Mouse (Mus musculus): Measurements from ENCODE around the gene Klhl3. TPM values are rescaled to one million over a fixed set of nuclear protein-coding genes. Genes with fewer than 3 reads are reported as not detected.
"Not testable (repeated sequence)": the region's sequence is repeated elsewhere in the genome, so short reads cannot be mapped to it uniquely, and the experiment has no call there.

Klhl3 gene
- total RNA-seq (2021), result 1 to 10 TPM; 4.3 to 4.8 TPM

DNA sequence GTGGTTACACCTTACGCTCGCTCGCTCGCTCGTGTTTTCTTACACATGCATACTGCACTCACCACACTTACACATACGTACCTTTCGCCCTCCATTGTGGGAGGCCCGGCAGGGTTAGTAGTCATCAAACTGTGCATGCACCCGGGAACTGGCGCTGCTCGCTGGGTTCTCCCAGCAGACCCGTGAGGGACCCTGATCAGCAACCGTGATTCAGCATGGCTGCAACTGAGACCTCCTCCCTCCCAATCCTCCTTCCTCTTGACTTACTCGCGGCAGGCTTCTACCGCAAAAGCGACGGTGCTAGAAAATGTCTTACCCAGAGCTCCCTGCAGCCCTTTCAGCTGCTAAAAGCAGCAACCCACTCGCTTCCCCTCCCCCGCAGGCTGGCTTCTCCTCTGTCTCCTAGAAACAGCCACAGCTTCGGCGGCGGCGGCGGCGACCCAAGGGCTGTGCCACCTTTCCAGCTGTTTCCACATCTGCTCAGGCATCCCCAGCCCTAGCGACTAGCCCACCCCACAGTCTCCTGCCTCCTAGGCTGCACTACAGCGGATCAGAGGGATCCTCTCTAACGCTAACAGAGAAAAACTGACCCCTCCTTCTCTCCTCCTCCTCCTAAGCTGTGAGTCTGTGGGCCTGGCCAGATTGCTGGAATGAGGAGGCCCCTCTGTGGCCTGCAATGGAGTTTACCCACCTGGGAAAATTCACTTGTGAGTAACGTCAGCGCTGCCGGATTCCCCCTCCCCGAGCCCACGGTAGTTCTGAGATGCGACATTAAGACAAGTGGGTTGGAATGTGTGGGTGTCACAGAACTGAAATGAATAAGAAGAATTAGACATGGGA, at the start of gene Klhl3:
Gene Klhl3 (minus strand): TSS at position 532 of the 840 bp plus-strand sequence.
- DNase-seq, result peak; percentile 79 to 80
- intact Hi-C loops (cut with DNase I), result loop anchor here (1.0 to 2.0 kb wide), 3 partner anchors 46 to 82 kb away; no protein-coding TSS in a partner anchor

DNA sequence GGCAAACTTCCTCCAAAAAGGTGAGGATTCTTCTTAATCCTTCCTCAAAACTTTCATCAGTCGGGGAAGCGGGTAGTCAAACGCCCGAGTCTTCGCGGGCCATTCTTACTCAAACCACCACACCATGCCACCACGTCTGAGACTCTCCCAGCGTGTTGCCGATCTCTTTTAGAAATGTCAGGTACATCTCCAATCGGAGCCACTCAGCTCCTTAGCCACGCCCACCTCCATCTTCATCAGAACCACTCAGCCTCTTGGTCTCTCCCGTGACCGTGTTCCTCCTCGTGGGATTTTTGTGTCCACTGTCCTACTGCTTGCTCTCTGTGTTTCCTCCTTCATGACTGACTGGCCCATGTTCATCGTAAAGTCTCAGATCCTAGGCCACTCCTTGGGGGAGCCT, 47.4 kb upstream of the Klhl3 start:
- DNase-seq, result no peak
- intact Hi-C loops (cut with DNase I), result no loop called here

DNA sequence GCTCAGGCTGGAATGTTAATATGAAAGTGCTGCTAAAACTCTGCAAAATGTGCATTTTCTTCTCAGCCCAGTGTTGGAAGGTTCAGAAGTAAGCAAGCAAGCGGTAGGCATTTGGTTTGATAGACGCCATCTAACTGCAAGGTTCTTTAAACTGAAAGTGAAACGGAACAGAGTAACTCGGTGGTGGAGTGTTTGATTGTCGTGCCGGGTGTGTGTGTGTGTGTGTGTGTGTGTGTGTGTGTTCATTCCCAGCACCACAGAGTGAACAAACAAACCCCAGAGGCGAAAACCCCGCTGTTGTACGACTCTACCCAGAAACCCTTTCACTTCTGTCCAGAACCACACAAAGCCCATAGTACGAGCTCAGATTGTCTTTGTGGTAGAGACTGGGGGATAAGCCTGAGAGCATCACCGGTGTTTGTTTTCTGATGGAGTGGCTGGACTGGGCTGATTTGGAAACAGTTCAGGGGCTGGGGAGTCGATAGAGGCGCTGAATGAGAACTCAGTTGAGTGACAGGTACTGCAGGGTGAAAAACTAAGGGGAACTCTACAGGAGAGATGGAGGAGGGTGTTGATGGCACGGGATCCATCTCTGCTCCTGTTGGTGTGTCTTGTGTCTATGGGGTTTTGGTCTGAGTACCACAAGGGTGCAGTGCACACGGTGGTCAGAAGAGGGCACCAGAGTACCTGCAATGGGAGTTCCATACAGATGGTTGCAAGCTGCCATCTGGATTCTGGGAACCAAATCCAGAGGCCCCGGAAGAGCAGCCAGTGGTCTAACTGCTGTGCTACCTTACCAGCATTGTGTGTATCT, 44.9 kb upstream of the Klhl3 start:
- DNase-seq, result peak; percentile 90 to 94
- intact Hi-C loops (cut with DNase I), result loop anchor here (2.0 to 5.0 kb wide), 5 partner anchors 30 to 432 kb away; partner anchors contain the start of gene 2210016F16Rik

DNA sequence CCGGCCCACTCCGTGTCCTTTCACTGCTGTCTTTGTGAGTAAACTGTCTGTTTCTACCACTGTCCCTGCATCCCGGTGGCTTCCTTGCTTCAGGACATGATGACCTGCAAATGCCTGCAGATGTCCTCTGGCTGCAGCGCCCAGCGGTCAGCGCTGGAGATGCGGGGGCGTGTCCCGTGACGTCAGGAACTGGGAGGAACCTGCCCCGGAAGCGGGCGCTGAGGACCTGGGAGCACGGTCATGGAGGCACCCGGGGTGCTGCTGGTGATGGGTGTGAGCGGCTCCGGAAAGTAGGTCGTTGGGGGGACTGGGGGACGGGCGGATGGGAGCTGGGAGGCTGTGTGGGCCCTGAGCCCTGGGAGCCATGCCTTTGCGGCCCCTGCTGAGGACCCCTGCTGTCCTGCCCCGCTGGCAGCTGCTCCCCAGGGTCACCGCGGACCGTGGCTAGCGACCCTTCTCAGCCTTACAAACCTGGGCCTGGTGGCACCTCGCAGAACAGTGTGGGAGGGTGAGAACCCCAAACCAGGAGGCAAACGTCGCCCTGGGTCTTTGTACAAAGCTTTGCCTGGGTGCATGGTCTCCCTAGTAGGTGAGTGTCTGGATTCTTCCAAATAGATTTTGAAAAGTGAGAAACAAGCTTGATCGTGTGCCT, 44.2 kb upstream of the Klhl3 start, which contains the start of gene Idnk:
Gene Idnk (plus strand): TSS at position 203 of the 652 bp plus-strand sequence.
- peak; percentile 93 for DNase-seq
- intact Hi-C loops (cut with DNase I), result loop anchor here (2.0 to 5.0 kb wide), 5 partner anchors 31 to 433 kb away; partner anchors contain the start of gene 2210016F16Rik

DNA sequence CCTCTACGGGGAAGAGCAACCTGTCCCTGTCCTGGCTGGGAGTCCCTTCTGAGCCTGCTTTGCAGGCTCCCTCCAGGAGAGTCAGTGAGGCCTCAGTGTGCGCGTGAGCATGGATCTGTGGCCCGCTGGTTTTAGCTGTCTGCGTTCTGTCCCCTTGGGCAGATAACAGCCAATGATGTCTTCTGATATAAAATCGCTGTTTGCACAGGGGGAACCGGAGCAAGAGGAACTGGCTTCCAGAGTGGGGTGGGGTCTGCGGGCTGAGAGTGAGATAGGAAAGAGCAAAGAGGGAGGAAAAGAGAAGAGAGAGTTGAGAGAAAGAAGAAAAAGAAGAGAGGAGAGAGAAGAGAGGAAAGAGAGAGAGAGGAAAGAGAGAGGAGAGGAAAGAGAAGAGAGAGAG, 43.6 kb upstream of the Klhl3 start:
- DNase-seq, result no peak
- intact Hi-C loops (cut with DNase I), result loop anchor here (5.0 kb wide), 2 partner anchors 230 to 385 kb away; partner anchors contain the start of gene 2210016F16Rik

DNA sequence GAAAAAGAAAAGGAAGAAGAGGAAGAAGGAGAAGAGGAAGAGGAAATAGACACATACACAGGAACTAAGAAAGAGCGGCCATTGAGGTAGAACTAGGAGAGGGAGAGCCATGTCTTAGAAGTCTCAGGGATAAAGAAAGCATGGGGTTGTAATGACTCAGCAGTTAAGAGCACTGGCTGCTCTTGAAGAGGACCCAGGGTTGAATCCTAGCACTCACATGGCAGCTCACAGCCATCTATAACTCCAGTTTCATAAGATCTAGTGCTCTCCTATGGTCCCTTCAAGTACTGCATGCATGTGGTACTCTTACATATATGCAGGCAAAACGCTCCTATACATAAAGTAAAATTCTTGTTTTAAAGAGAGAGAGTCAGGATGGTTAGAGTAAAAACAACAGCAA, 42.6 kb upstream of the Klhl3 start:
- intact Hi-C loops (cut with DNase I), result loop anchor here (5.0 kb wide), 2 partner anchors 231 to 386 kb away; partner anchors contain the start of gene 2210016F16Rik
- DNase-seq, result no peak

DNA sequence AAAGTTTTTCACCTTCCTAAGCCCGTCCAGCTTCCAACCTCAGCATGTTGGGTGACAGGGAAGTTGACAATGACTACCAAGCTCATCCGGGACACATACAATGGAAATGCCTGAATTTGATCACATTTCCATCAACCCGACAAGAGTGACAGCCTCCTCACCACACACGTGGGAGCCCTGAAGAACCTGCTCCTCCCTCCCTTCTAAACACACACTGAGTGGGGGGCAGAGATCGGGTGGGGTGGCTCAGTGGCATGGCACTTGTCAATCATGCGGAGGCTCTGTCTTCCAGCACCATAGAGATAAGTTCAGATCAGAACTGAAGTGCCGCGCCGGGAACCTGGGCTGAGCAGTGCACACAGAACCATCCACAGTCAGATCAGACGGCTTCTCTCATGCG, 37.0 kb upstream of the Klhl3 start:
- no peak for DNase-seq
- intact Hi-C loops (cut with DNase I), result no loop called here

DNA sequence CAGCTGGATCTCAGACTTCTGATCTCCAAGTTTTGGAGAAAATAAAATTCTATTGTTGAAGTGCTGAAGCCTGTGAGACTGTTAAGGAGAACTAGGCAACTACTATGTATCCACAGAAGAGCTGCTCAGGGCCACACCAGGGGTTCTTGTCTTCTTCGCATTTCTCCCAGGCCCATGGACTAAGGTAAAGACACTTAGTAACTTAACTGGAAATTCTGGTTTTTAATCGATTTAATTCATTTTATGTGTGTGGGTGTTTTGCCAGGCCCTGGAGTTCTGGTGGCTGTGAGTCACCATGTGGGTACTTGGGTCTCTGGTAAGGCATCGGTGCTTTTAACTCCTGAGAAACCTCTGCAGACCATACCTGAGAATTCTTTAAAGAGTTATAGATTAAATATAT, 36.2 kb upstream of the Klhl3 start:
- intact Hi-C loops (cut with DNase I), result no loop called here
- DNase-seq, result no peak

DNA sequence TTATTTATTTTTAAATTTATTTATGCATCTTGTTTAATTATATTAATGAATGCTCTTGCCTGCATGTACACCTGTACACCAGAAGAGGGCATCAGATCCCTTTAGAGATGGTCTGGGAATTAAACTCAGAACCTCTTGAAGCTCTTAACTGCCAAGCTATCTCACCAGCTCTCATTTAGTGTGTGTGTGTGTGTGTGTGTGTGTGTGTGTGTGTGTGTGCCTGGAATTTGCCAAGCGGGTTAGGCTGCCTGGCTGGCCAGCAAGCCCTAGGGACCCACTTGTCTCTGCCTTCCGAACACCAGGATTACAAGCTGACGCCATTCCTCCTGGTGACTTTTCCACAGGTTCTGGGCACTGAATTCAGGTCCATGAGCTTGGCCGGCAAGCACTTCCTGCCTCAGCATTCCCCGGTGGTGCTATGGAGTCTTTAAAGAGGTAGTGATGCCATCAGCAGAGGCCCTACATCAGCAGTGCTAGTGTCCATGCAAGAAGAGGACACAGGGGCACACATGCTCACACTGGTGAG, 35.7 kb upstream of the Klhl3 start:
- DNase-seq, result peak; percentile 28 to 52
- intact Hi-C loops (cut with DNase I), result no loop called here

DNA sequence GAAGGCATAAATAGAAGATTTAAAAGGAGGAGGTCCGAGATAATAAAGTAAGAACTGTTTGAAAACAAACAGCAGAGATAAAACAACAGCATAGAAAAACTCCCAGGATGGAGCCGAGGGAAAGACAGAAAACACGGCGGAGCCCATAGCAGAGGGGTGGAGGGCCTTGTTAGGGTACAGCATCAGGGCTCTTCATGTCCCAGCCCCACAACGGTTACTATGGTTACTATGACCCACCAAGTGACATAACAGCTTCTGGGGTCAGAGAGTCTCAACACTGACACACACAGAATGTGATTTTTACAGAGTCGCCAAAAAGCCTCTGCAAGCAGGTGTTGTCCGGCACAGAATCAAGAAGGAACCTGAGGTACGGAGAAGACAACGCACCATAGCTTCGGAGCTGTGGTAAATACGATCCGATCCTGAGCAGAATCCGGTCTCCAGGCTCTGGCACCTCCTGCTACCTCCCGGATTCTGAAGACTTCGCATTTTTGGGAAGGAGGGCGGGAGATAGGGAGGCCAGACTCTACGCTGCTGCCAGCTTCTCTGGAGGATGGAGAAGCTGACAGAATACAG, 35.0 kb upstream of the Klhl3 start:
- intact Hi-C loops (cut with DNase I), result no loop called here
- DNase-seq, result peak; percentile 60 to 61

DNA sequence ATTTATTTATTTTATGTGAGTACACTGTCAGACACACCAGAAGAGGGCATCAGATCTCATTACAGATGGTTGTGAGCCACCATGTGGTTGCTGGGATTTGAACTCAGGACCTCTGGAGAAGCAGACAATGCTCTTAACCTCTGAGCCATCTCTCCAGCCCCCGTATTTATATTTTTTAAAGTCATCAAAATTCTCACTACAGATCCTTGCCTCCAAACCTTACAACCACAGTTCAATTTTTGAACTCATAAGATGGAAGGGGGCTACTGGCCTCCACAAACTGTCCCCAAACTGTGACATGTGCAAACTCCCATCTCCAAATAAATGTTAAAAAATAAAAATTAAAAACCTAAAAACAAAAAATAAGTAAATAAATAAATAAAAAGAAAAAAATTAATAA, 34.4 kb upstream of the Klhl3 start:
- no peak for DNase-seq
- intact Hi-C loops (cut with DNase I), result no loop called here

DNA sequence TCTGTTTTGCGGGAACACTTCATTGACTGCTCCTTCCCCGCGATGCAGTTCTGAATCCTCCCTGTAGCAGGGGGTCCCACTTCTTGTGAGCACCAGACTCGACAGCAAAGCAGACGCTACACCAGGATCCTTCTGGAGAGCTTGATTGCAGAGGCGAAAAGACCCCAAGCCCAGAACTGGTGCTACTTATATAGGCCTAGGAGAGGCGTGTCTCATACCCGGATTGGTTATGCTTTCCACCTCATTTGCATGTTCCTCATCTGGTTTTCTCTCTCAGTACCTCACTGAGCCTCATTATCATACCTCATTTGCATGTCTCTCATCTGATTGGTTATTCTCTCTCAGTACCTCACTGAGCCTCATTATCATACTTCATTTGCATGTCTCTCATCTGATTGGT, 33.2 kb upstream of the Klhl3 start:
- DNase-seq; intact Hi-C loops (cut with DNase I): not testable (repeated sequence)

DNA sequence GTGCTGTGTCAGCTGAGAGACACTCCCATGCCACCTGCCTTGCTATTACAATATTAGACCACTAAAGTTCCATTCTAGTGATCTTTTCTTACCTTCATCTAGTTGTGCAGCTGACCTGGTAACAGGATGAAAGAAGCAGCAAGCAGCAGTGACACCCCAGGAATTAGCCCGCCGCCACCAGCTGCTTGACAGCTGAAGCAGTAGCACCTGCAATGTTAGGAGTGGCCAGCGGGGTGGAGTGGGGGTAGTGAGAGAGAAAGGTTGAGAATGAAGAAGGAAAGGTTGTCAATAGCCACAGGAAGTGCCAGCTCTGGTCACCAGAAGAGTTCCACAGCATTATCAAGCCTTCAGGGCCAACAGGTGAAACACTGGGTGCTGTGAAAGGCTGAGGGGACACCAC, 18.3 kb upstream of the Klhl3 start:
- no peak for DNase-seq
- intact Hi-C loops (cut with DNase I), result no loop called here

DNA sequence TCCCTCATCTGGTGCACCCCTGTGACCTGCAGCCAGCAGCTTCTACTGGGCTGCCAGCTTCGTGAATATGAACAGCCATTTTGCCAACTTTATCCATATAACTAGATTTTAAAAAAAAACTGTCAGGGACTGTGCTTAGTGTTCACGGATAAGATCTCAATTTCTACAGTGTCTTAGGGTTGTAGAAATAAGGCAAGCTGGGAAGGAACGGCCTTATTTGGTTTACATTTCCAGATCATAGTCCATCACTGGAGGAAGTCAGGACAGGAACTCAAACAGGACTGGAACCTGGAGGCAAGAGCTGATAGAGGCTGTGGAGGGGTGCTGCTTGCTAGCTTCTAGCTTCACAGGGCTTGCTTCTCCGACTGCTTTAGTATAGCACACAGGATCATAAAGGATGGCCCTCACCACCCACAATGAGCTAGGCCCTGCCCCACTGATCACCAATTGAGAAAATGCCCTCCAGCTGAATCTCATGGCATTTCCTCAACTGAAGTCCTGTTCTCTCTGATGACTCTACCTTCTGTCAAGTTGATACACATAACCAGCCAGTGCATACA, 16.4 kb upstream of the Klhl3 start:
- DNase-seq, result no peak
- intact Hi-C loops (cut with DNase I), result no loop called here

DNA sequence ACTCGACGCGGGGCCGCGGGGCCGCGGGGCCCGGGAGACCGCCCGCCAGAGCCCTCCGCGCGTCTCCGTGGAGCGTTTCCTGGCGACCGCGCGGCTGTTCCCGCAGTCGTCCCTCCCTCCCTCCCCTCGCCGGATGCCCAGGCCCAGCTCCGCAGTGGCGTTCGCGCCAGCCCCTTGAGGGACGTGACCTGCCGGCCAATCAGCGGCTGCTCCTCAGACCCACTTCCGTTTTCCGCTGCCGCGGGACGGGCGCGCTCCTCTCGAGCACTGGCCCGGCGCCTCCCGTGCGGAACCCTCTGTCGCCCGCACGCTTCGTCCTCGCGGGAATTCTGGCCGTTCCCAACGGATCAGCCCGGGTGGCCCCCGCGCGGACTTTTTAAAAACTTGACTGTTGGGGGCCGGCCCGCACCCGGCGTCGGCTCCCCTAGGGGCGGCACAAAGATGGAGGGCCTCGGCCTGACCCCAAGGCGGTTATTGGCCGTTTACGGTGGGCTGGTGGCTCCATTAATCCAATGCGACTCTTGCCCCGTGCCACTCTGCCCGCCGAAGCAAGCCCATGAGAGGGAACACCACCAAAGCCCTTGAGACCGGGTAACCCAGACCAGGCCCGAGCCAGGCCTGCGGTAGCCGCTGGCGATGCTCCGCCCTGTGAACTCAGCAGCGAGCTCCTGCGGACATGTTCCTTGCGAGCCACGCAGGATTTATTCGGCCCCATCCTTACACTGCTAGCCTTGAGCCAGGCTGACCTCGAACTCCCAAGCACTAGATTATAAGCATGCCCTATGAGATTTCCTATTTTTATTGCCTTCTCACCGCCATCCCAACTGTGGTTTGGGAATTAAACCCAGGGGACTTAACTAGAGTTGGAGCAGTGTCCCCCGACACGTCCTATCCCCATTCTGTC, 15.6 kb upstream of the Klhl3 start:
- intact Hi-C loops (cut with DNase I), result no loop called here
- peak; percentile 98 for DNase-seq

DNA sequence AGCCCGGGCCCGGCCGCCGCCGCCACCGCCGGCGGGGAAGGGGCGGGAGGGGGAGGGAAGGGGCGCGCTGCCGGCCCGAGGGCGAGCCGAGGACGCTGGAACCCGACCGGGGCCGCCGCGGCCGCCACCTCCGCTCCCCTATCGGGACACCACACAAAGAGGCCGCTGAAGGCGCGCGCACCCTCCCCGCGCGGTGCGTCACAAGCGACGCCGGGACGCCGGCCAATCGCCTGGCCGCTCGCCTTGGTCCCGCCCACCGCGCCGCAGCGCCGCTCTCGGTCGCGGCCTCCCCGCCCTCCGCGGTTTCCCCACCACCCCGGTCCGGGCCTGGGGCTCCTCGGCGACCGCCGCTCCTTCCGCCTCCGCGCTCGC, 15.0 kb upstream of the Klhl3 start, which contains the start of gene Hnrnpa0:
Gene Hnrnpa0 (minus strand): TSS at position 161 of the 372 bp plus-strand sequence.
- peak; percentile 95 to 96 for DNase-seq
- intact Hi-C loops (cut with DNase I), result no loop called here

DNA sequence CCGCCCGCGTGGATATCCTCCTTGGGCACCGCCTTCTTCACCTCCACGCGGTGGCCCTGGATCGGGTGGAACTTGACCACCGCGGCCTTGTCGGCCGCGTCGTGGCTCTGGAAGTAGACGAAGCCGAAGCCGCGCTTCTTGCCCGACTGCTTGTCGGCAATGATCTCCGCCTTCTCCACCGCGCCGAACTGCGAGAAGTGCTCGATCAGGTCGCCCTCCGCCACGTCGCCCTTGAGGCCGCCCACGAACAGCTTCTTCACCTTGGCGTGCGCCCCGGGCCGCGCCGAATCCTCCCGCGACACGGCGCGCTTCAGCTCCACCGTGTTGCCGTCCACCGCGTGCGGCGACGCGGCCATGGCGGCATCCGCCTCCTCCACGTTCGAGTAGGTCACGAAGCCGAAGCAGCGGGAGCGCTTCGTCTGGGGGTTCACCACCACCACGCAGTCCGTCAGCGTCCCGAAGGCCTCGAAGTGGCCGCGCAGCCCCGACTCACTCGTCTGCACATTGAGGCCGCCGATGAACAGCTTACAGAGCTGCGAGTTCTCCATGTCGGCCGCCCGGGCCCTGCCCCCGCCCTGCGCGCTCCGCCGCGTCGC, 14.5 kb upstream of the Klhl3 start:
- DNase-seq, result peak in 1 of 2 experiments; percentile 76
- intact Hi-C loops (cut with DNase I), result no loop called here
